Mouse (Mus musculus) heart, embryonic 13.5 days (tissue): ENCODE data around the gene Flnb. TPM values are rescaled to one million over a fixed set of nuclear protein-coding genes. Genes with fewer than 3 reads are reported as not detected.

Experiments
- ATAC-seq: fragments of 200-750 bp; cut with Nextera tagmentation; 2 replicates; pipeline ENCODE4 v1.8.0; 2017; ENCODE audit warnings: moderate TSS enrichment; ENCODE audit not compliant: insufficient number of reproducible peaks, low FRiP score, low TSS enrichment; ENCODE audit errors: extremely low read depth
- H3K27ac ChIP-seq: fragments of 300-500 bp; sonication (generic); replicated peaks from 2 replicates; pipeline ENCODE4 v1.5.1; 2015; ENCODE audit warnings: moderate library complexity, mild to moderate bottlenecking, inconsistent platforms
- H3K27me3 ChIP-seq: fragments of 300-500 bp; sonication (generic); replicated peaks from 2 replicates; pipeline ENCODE4 v1.6.1; 2015; ENCODE audit warnings: mild to moderate bottlenecking, inconsistent platforms
- H3K36me3 ChIP-seq: fragments of 300-500 bp; sonication (generic); 2 replicates; pipeline ENCODE4 v1.6.1; 2015; ENCODE audit warnings: mild to moderate bottlenecking, inconsistent platforms
- H3K4me1 ChIP-seq: fragments of 300-500 bp; sonication (generic); 2 replicates; pipeline ENCODE4 v1.6.1; 2015; ENCODE audit warnings: inconsistent platforms
- H3K4me2 ChIP-seq: fragments of 300-500 bp; sonication (generic); 2 replicates; pipeline ENCODE4 v1.6.1; 2015; ENCODE audit warnings: inconsistent platforms, mild to moderate bottlenecking, moderate library complexity
- H3K4me3 ChIP-seq: fragments of 300-500 bp; sonication (generic); 2 replicates; pipeline ENCODE4 v1.5.1; 2015; ENCODE audit warnings: moderate library complexity, mild to moderate bottlenecking, inconsistent platforms
- H3K9ac ChIP-seq: fragments of 300-500 bp; sonication (generic); 2 replicates; pipeline ENCODE4 v1.6.1; 2015; ENCODE audit warnings: inconsistent platforms, mild to moderate bottlenecking, moderate library complexity
- H3K9me3 ChIP-seq: fragments of 300-500 bp; sonication (generic); 2 replicates; pipeline ENCODE4 v1.6.1; 2016; ENCODE audit warnings: inconsistent platforms
- WGBS: fragments of 180-500 bp; shearing (Covaris S2); methylation state at CpG from one replicate; pipeline ENCODE4 v1.1.7; 2015; ENCODE audit warnings: mixed read lengths; 5-methylcytosine and 5-hydroxymethylcytosine counted together
- polyA plus RNA-seq: library from polyadenylated mRNA; unstranded; fragments of >200 nt; fragmentation: Nextera tagmentation; extraction: Ambion mirVana; gene quantifications from 2 replicates; pipeline ENCODE4 v1.2.1, GENCODE M21; 2015

Gene Flnb
- polyA plus RNA-seq, 1 experiment from 2014 or later, result 8.5 TPM

DNA sequence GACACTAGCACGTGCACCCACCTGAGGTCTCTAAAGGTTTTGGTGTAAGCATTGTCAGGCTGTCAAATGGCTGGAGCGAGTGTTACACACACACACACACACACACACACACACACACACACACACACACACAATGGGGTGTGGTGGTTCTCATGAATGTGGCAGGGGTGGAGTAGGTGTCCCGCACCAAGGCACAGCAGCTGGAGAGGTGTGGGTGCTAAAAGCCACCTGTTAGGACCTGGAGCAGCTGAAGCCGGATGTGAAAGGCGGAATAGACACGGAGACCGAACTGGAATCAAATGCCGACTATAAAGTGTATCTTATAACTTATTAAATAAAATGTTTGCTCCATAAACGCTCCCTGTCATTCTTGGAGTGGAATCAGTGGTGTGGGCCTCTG is 133.5 kb downstream of the Flnb start:
- Histone ChIP-seq H3K4me2 (no peak overlapping the region), H3K4me3 (no peak overlapping the region), H3K36me3 (peaks cover 53% of the 10 kb centered on the region), H3K4me1 (peaks cover 37% of the 10 kb centered on the region), H3K27ac (no peak overlapping the region), H3K27me3 (no peaks in the 10 kb centered on the region), H3K9me3 (no peaks in the 10 kb centered on the region), H3K9ac (no peak overlapping the region)
- no peak for ATAC-seq
- 84% methylated on average over 9 of the region's 9 CpGs for WGBS

DNA sequence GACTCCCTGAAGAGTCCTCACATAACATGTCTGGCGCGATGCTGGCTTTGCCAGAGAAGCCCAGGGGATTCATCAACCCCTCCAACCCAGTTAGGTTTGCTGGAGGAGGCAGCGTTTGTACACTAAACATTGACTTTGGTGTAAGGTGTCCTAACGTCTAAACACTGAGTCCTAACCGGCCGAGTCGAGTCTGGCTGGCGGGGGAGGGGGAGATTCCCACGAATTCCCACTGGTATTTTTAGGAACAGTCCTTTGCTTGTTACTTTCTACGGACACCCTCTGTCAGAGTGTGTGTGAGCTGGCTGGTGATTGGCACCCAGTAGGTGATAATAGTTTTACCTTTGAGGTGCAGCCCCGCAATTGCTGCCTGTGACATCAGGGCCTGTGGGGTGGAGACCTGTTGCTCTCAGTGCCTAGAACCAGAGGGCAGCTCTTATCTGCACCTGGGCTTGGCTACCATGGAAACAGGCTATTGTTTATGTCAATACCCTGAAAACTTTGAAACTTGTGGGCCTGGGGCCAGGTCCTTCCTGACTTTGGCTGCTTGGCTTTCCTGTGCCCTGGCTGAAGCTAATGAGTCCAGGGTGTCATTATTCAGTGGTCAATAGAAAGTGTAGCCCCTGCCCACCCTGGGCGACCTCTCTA is 135.0 kb downstream of the Flnb start:
- peak overlapping the region; percentile 57 for H3K9ac ChIP-seq
- peak overlapping the region; percentile 8; the same call in 1 of the 2 replicates for H3K4me3 ChIP-seq
- peaks cover 41% of the 10 kb centered on the region for H3K36me3 ChIP-seq
- peak overlapping the region; percentile 49 for H3K4me2 ChIP-seq
- peak; percentile 10; the same call in 1 of the 2 replicates for ATAC-seq
- peaks cover 37% of the 10 kb centered on the region for H3K4me1 ChIP-seq
- no peaks in the 10 kb centered on the region for H3K27me3 ChIP-seq
- WGBS, result 7% methylated on average over 12 of the region's 12 CpGs
- H3K9me3 ChIP-seq, result no peaks in the 10 kb centered on the region
- H3K27ac ChIP-seq, result peak overlapping the region; percentile 82

DNA sequence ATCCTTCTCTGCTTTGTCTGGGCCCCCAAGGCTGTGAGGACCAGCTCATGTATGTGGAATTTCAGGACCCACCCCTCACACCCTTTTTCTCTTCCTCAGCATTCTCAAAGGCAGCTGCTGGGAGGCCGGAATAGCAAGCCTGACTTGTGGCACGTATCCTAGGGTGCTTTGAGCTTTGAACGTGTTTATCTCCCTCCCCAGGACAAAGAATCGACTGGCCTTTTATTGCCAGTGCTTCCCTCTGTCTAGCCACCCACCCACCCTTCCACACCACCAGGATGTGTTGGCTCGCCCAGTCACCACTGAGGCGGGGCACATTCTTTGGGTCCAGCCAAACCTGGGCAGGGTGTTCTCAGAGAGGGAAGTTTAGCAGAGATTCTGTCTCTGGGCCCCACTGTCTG is 136.3 kb downstream of the Flnb start:
- ATAC-seq, result no peak
- H3K36me3 ChIP-seq, result peaks cover 27% of the 10 kb centered on the region
- no peaks in the 10 kb centered on the region for H3K27me3 ChIP-seq
- no peak overlapping the region; the same call in 1 of the 2 replicates for H3K9ac ChIP-seq
- H3K27ac ChIP-seq, result peak overlapping the region; percentile 82; the same call in 1 of the 2 replicates
- 40% methylated on average over 6 of the region's 6 CpGs for WGBS
- H3K4me2 ChIP-seq, result no peak overlapping the region
- H3K9me3 ChIP-seq, result no peaks in the 10 kb centered on the region
- H3K4me3 ChIP-seq, result no peak overlapping the region
- H3K4me1 ChIP-seq, result peaks cover 42% of the 10 kb centered on the region

DNA sequence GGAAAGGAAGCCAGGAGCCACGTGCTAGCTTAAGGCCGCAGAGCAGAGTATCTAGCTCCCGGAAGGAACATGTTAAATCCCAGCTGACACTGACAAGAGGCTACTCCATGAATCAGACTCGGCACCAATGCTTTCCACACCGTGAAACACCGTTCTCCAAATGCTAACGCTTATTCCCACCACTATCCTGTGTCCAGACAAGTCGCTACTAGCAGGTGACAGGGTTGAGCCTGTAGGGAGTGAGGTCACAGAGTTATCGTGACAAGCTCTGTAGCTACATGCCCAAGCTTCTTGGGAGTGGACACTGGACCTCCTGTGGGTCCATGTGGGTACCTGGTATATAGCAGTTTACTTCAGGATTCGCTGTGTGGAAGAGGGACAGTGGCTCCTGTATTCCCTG is 138.7 kb downstream of the Flnb start:
- Histone ChIP-seq H3K4me3 (no peak overlapping the region), H3K9ac (no peak overlapping the region), H3K27me3 (no peaks in the 10 kb centered on the region), H3K4me1 (peaks cover 49% of the 10 kb centered on the region), H3K4me2 (no peak overlapping the region), H3K27ac (no peak overlapping the region), H3K36me3 (peaks cover 5% of the 10 kb centered on the region), H3K9me3 (no peaks in the 10 kb centered on the region)
- WGBS, result 51% methylated on average over 10 of the region's 10 CpGs
- ATAC-seq, result no peak

DNA sequence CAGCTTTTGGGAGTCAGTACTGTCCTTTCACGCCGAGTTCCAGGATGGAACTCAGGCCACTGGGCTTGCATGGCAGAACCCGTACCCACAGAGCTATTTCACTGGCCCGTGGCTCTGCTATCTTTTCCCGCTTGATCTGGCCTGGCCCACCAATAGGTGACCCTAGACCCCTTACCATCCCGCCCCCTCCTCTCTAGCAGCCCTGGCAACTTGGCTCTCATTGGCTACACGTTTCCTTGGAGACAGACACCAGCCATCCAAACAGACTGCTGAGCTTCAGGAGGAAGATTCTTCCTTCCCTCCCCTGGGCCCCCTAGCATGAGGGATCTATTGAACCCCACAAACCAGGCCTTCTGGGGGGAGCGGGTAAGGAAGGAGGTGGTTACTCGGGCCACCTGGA is 139.3 kb downstream of the Flnb start, which contains the start of gene Gm45521:
Gene Gm45521 (plus strand): TSS at position 240 of the 400 bp plus-strand sequence.
- Histone ChIP-seq H3K27ac (no peak within 1 kb of the TSS), H3K9me3 (no peaks in the 10 kb centered on the region), H3K4me3 (no peak within 1 kb of the TSS), H3K4me2 (no peak within 1 kb of the TSS), H3K36me3 (no peaks in the 10 kb centered on the region), H3K9ac (no peak within 1 kb of the TSS), H3K4me1 (peaks cover 50% of the 10 kb centered on the region), H3K27me3 (no peaks in the 10 kb centered on the region)
- 50% methylated on average over 9 of the region's 9 CpGs for WGBS
- ATAC-seq, result no peak

DNA sequence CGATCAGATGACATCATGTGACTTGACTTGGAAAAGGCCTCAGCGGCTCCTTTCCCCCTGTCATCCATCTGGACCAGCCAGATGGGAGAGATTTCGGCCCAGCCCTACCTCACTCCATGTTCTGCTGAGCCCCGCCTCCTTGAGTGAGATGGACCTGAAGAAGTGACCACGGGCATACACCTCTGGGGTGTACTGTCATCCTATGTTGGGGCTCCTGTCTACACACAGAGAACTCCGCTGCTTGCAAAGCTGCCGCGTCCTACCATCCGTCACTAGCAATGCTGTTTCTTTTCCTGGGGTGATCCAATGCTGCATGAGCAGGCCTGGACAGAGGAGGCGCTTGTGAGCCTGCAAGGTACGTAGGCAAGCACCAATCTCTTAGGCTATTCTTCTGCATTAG is 142.9 kb downstream of the Flnb start:
- ATAC-seq, result no peak
- no peak overlapping the region for H3K27ac ChIP-seq
- WGBS, result 42% methylated on average over 11 of the region's 11 CpGs
- H3K4me2 ChIP-seq, result no peak overlapping the region
- H3K27me3 ChIP-seq, result no peaks in the 10 kb centered on the region
- no peak overlapping the region for H3K9ac ChIP-seq
- H3K9me3 ChIP-seq, result no peaks in the 10 kb centered on the region
- no peaks in the 10 kb centered on the region for H3K36me3 ChIP-seq
- H3K4me3 ChIP-seq, result no peak overlapping the region
- peaks cover 28% of the 10 kb centered on the region for H3K4me1 ChIP-seq

DNA sequence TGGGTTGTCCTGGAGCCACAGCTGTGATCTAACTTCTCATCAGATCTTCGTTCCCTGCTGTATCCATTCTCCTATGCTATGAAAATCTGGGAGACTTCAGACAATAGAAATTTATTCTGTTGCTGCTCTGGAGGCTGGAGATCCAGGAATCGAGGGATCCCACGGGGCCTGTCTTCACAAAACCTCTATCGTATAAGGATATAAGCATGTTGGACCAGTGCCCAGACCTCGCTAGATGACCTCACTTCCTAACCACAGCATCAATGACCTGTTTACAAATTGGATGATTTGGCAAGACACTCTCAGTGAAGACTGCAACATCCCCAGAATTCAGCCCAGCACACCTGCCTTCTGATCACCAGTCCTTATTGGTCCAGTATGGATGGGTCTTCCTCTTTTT is 144.0 kb downstream of the Flnb start:
- no peak overlapping the region for H3K4me3 ChIP-seq
- H3K27me3 ChIP-seq, result no peaks in the 10 kb centered on the region
- no peaks in the 10 kb centered on the region for H3K36me3 ChIP-seq
- H3K9ac ChIP-seq, result no peak overlapping the region
- H3K4me1 ChIP-seq, result peaks cover 28% of the 10 kb centered on the region
- WGBS, result 33% methylated on average over 5 of the region's 5 CpGs
- ATAC-seq, result no peak
- H3K4me2 ChIP-seq, result no peak overlapping the region
- no peak overlapping the region for H3K27ac ChIP-seq
- H3K9me3 ChIP-seq, result no peaks in the 10 kb centered on the region

DNA sequence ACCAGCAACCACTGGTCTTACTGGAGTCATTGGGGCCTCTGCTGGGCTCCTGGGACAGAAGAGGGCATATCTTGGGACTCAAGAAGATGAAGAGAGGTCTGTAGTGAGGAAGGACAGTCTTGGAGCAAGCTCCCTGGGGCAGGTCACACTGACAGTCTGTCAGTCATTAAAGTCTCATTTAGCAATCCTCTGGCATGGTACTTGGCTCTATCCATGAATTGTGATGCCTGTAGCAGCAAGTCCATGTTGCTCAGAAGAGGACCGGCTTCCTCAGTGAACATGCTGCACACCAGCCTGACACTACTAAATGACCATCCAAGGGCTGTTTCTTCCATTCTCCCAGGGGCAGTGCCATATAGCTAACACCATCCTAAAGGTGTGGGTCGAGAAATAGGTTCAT is 144.9 kb downstream of the Flnb start:
- Histone ChIP-seq H3K9ac (no peak overlapping the region), H3K9me3 (no peaks in the 10 kb centered on the region), H3K4me2 (no peak overlapping the region), H3K27ac (no peak overlapping the region), H3K36me3 (no peaks in the 10 kb centered on the region), H3K4me1 (peaks cover 28% of the 10 kb centered on the region), H3K4me3 (no peak overlapping the region), H3K27me3 (no peaks in the 10 kb centered on the region)
- ATAC-seq, result no peak
- WGBS, result 80% methylated on average over 2 of the region's 2 CpGs

DNA sequence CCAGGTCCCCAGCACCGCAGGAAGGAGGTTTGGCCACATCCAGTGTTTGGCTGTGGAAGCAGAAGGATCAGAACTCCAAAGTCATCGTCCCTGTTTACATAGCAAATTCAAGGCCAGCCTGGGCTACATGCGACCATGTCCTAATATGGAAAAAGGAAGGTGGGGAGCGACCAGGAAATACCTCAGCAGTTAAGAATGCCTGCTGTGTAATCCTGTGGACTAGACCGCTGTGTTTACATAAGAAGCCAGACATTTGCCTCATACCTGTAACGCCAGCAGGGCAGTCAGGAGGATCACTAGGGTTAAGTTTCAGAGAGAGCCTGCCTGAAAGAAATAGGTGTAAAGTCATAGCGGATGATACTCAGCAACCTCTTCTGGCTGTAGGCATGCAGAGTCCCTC is 145.4 kb downstream of the Flnb start:
- Histone ChIP-seq H3K27me3 (no peaks in the 10 kb centered on the region), H3K36me3 (no peaks in the 10 kb centered on the region), H3K9ac (no peak overlapping the region), H3K9me3 (no peaks in the 10 kb centered on the region), H3K27ac (no peak overlapping the region), H3K4me3 (no peak overlapping the region), H3K4me1 (peaks cover 28% of the 10 kb centered on the region), H3K4me2 (no peak overlapping the region)
- WGBS, result 51% methylated on average over 7 of the region's 7 CpGs
- ATAC-seq, result no peak

DNA sequence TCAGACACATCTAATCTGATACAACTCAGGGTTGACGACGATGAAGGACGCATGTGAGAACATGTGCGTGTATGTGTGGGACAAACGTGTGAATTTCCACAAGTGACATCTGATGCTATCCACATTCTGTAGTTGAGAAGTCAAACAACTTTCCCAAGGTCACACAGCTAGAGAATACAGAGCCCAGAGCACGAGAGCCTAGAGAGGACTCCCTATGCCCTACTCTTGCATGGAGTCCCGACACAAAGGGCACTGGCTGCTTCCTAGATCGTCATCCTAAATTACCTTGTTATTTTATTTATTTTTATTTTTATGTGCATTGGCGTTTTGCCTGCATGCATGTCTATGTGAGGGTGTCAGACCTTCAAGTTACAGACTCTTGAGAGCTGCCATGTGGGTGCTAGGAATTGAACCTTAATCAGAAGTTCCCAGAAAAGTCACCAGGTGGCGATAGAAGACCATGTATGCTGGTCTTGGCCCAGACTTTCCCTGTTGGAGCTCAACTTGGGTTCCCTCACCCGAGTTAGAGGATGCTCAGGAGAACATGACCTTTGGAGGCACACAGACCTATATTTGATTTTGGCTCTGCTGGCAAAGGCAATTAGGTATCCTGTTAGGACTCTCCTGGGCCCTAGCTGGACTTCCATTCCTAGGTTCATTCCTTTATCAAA is 146.6 kb downstream of the Flnb start:
- WGBS, result 48% methylated on average over 11 of the region's 11 CpGs
- peaks cover 23% of the 10 kb centered on the region for H3K4me1 ChIP-seq
- H3K4me3 ChIP-seq, result no peak overlapping the region
- H3K9me3 ChIP-seq, result no peaks in the 10 kb centered on the region
- no peak overlapping the region for H3K4me2 ChIP-seq
- ATAC-seq, result no peak
- no peak overlapping the region for H3K27ac ChIP-seq
- no peaks in the 10 kb centered on the region for H3K36me3 ChIP-seq
- H3K9ac ChIP-seq, result no peak overlapping the region
- no peaks in the 10 kb centered on the region for H3K27me3 ChIP-seq

DNA sequence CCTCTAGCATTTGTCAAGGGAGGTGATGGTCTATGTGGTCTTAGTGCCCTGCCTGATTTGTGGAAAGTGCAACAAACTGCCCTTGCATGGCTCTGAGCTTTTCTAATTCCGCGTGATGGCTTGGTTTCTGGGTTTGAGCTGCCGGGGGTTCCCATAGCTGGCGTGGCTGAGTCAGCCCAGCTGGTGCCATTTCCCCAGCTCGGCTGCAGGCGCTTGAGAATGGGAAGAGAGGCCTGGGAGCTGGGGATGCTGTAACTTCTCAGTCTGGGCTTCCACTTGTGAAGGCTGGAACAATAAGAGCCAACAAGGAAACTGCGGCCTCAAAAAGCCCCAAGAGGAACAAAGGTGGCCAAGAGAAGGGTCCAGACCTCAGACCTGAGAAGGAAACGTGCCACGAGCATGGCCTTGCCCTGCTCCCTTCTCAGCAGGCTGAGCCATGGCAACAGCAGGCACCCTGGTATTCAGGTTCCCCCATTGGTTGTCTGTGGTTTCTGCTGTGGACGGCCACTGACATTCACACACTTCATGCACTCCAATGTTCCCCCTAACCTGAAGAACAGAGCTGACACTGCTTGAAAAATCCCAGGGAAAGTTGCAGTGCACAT is 154.2 kb downstream of the Flnb start:
- Histone ChIP-seq H3K9me3 (no peaks in the 10 kb centered on the region; the same call in 1 of the 2 replicates), H3K27ac (no peak overlapping the region), H3K36me3 (no peaks in the 10 kb centered on the region), H3K4me3 (no peak overlapping the region), H3K4me2 (no peak overlapping the region), H3K27me3 (no peaks in the 10 kb centered on the region), H3K4me1 (no peaks in the 10 kb centered on the region), H3K9ac (no peak overlapping the region)
- 56% methylated on average over 10 of the region's 10 CpGs for whole genome bisulfite sequencing
- no peak for ATAC-seq
